Mouse (Mus musculus) sigmoid colon, adult 10 weeks (tissue): ENCODE measurements around the gene Atg4a-ps. TPM values are rescaled to one million over a fixed set of nuclear protein-coding genes. Genes with fewer than 3 reads are reported as not detected.

ENCODE experiments used
- polyA plus RNA-seq: library from polyadenylated mRNA; stranded (reverse); fragments of 350-450 nt; fragmentation: Illumina TruSeq; extraction: RNeasy Lipid Tissue Mini Kit (QIAGEN cat#74804); gene quantifications from one replicate; pipeline ENCODE4 v1.2.3, GENCODE M21; 2014; ENCODE audit warnings: low read depth, low replicate concordance

Atg4a-ps gene
- not detected for polyA plus RNA-seq

GRCm38 (mm10) chr3:103645968-103646367 lies at the start of gene Atg4a-ps:
TSS of gene Atg4a-ps (minus strand) at chr3:103646068.

Other genes with a start within 250 kb of the Atg4a-ps start
- 4.6 TPM for gene Syt6, start 70.8 kb downstream of the Atg4a-ps start, polyA plus RNA-seq
- 7.2 TPM for gene Olfml3, start 91.9 kb upstream of the Atg4a-ps start, polyA plus RNA-seq
- gene Gm10964, start 93.3 kb upstream of the Atg4a-ps start, polyA plus RNA-seq: not detected
- 120 TPM for gene Hipk1, start 145.5 kb upstream of the Atg4a-ps start, polyA plus RNA-seq
- 9.7 TPM for gene Dclre1b, start 163.4 kb upstream of the Atg4a-ps start, polyA plus RNA-seq
- 17.0 TPM for gene Ap4b1, start 163.5 kb upstream of the Atg4a-ps start, polyA plus RNA-seq
- not detected for gene Gm43064, start 163.5 kb upstream of the Atg4a-ps start, polyA plus RNA-seq
- gene Bcl2l15, start 186.5 kb upstream of the Atg4a-ps start, polyA plus RNA-seq: 0.85 TPM
- gene Ptpn22, start 213.7 kb upstream of the Atg4a-ps start, polyA plus RNA-seq: 11.2 TPM